Mouse (Mus musculus) small intestine, adult 2 months (tissue): ENCODE results near the gene Gm572.

Experiments used
- CTCF ChIP-seq: fragments of 200-500 bp; IDR thresholded peaks from 2 replicates; pipeline ENCODE4 v1.5.1; 2012; ENCODE audit warnings: low read depth, mild to moderate bottlenecking, control low read depth, inconsistent platforms, low read length, moderate library complexity, mixed read lengths; ENCODE audit not compliant: insufficient replicate concordance, insufficient read length; ENCODE audit errors: extremely low read depth
- POLR2A ChIP-seq: fragments of 200-500 bp; IDR thresholded peaks from 2 replicates; pipeline ENCODE4 v1.6.1; 2012; ENCODE audit warnings: low read depth, mild to moderate bottlenecking, control low read depth, inconsistent platforms, low read length, moderate library complexity

- no peak for TF ChIP-seq POLR2A
- TF ChIP-seq CTCF, result no peak
These were observed 3.5 kb downstream of the Gm572 start for GRCm38 (mm10) chr4:148646616-148647015.
